Mouse (Mus musculus): ENCODE data around the gene Grm1.

- TF ChIP-seq CTCF (IDR thresholded peaks at IDR 0.05; ENCODE audit: low read depth), result no peak
- no peak for TF ChIP-seq EP300 (IDR thresholded peaks at IDR 0.05; ENCODE audit: low read depth)
These were observed 210.0 kb downstream of the Grm1 start for GRCm38 (mm10) chr10:10872142-10872541.
